Mouse (Mus musculus) MEL (cell line): ENCODE measurements around the gene Mid1. TPM values are rescaled to one million over a fixed set of nuclear protein-coding genes. Genes with fewer than 3 reads are reported as not detected.

Experiments
- DNase-seq: peaks from one replicate; pipeline ENCODE4 v3.0.0; 2011; ENCODE audit warnings: low read depth, low spot score
- H3K27ac ChIP-seq: 2 replicates; pipeline ENCODE4 v1.5.1; 2012; ENCODE audit warnings: low read depth, mild to moderate bottlenecking, control low read depth, low read length, moderate library complexity; ENCODE audit not compliant: control insufficient read depth
- H3K27me3 ChIP-seq, 2 experiments: fragments of 150-350 bp in 1 of 2; sonication (generic) in 1 of 2; 2 replicates each; pipeline ENCODE4 v1.6.1; 2012; ENCODE audit warnings: low read length in 2 of 2, mild to moderate bottlenecking in 2 of 2, improper control_type of control experiment in 1 of 2, moderate library complexity in 1 of 2; ENCODE audit not compliant: insufficient read depth in 2 of 2, control insufficient read depth in 1 of 2
- H3K36me3 ChIP-seq, 2 experiments: 2 replicates each; pipeline ENCODE4 v1.6.1; 2012 to 2014; ENCODE audit warnings: low read length in 2 of 2, improper control_type of control experiment in 1 of 2, inconsistent platforms in 1 of 2, mild to moderate bottlenecking in 1 of 2; ENCODE audit not compliant: insufficient read depth in 2 of 2, control insufficient read depth in 1 of 2
- H3K4me1 ChIP-seq, 2 experiments: fragments of 150-350 bp in 1 of 2; sonication (generic) in 1 of 2; 2 replicates each; pipeline ENCODE4 v1.6.1; 2012; ENCODE audit warnings: low read length in 2 of 2, improper control_type of control experiment in 1 of 2, mild to moderate bottlenecking in 1 of 2; ENCODE audit not compliant: insufficient read depth in 2 of 2, control insufficient read depth in 1 of 2
- H3K4me3 ChIP-seq, 2 experiments: fragments of 150-350 bp in 1 of 2; sonication (generic) in 1 of 2; 2 replicates each; pipeline ENCODE4 v1.5.1; 2012; ENCODE audit warnings: low read depth in 2 of 2, low read length in 2 of 2, mild to moderate bottlenecking in 2 of 2, moderate library complexity in 2 of 2, control low read depth in 1 of 2, improper control_type of control experiment in 1 of 2; ENCODE audit not compliant: control insufficient read depth in 1 of 2, insufficient read depth in 1 of 2
- H3K79me2 ChIP-seq: 2 replicates; pipeline ENCODE4 v1.6.1; 2012; ENCODE audit warnings: mild to moderate bottlenecking, low read length, moderate library complexity; ENCODE audit not compliant: control insufficient read depth, poor library complexity, insufficient read depth
- H3K9ac ChIP-seq: 2 replicates; pipeline ENCODE4 v1.6.1; 2012; ENCODE audit warnings: low read depth, mild to moderate bottlenecking, control low read depth, low read length, moderate library complexity; ENCODE audit not compliant: control insufficient read depth, poor library complexity, severe bottlenecking
- H3K9me3 ChIP-seq: fragments of 150-350 bp; sonication (generic); replicated peaks from 2 replicates; pipeline ENCODE4 v1.6.1; 2012; ENCODE audit warnings: mild to moderate bottlenecking, low read length, improper control_type of control experiment, moderate library complexity; ENCODE audit not compliant: insufficient read depth
- BHLHE40 ChIP-seq: IDR thresholded peaks from 2 replicates; pipeline ENCODE4 v1.6.1; 2012; ENCODE audit warnings: low read depth, mild to moderate bottlenecking, inconsistent platforms, low read length, improper control_type of control experiment, borderline replicate concordance
- CHD2 ChIP-seq: IDR thresholded peaks from 2 replicates; pipeline ENCODE4 v1.6.1; 2011; ENCODE audit warnings: low read length, improper control_type of control experiment
- CTCF ChIP-seq, 3 experiments: IDR thresholded peaks in 2 of 3; conservative IDR thresholded peaks in 1 of 3; 2 replicates each; pipeline ENCODE4 v1.5.1; 2011 to 2012; ENCODE audit warnings: low read length in 3 of 3, low read depth in 2 of 3, mild to moderate bottlenecking in 2 of 3, improper control_type of control experiment in 1 of 3, inconsistent platforms in 1 of 3, mixed read lengths in 1 of 3, moderate library complexity in 1 of 3; ENCODE audit not compliant: control insufficient read depth in 1 of 3, insufficient read depth in 1 of 3, poor library complexity in 1 of 3, severe bottlenecking in 1 of 3
- E2F4 ChIP-seq: IDR thresholded peaks from 2 replicates; pipeline ENCODE4 v1.6.1; 2011; ENCODE audit warnings: low read depth, low read length, improper control_type of control experiment, borderline replicate concordance
- ELF1 ChIP-seq: IDR thresholded peaks from 2 replicates; pipeline ENCODE4 v1.6.1; 2014; ENCODE audit warnings: low read depth, mild to moderate bottlenecking, inconsistent platforms, low read length, improper control_type of control experiment, moderate library complexity
- EP300 ChIP-seq, 2 experiments: IDR thresholded peaks; 2 replicates each; pipeline ENCODE4 v1.6.1; 2011; ENCODE audit warnings: improper control_type of control experiment in 2 of 2, low read length in 2 of 2, low read depth in 1 of 2, mild to moderate bottlenecking in 1 of 2
- ETS1 ChIP-seq: IDR thresholded peaks from 2 replicates; pipeline ENCODE4 v1.6.1; 2012; ENCODE audit warnings: low read depth, mild to moderate bottlenecking, inconsistent platforms, low read length, improper control_type of control experiment, moderate library complexity
- GABPA ChIP-seq: IDR thresholded peaks from 2 replicates; pipeline ENCODE4 v1.6.1; 2012; ENCODE audit warnings: low read depth, mild to moderate bottlenecking, inconsistent platforms, low read length, improper control_type of control experiment, moderate library complexity
- HCFC1 ChIP-seq: IDR thresholded peaks from 2 replicates; pipeline ENCODE4 v1.6.1; 2012; ENCODE audit warnings: low read depth, mild to moderate bottlenecking, inconsistent platforms, low read length, improper control_type of control experiment, moderate library complexity
- JUND ChIP-seq: IDR thresholded peaks from 2 replicates; pipeline ENCODE4 v1.6.1; 2011; ENCODE audit warnings: low read depth, mild to moderate bottlenecking, improper control_type of control experiment, low read length
- KAT2A ChIP-seq: conservative IDR thresholded peaks from 2 replicates; pipeline ENCODE4 v1.6.1; 2012; ENCODE audit warnings: low read depth, low read length, improper control_type of control experiment, inconsistent platforms
- MAX ChIP-seq: IDR thresholded peaks from 2 replicates; pipeline ENCODE4 v1.6.1; 2011; ENCODE audit warnings: low read length, improper control_type of control experiment
- MAZ ChIP-seq: IDR thresholded peaks from 2 replicates; pipeline ENCODE4 v1.6.1; 2012; ENCODE audit warnings: low read depth, mild to moderate bottlenecking, inconsistent platforms, low read length, improper control_type of control experiment
- MEF2A ChIP-seq: IDR thresholded peaks from 2 replicates; pipeline ENCODE4 v1.6.1; 2014; ENCODE audit warnings: low read depth, mild to moderate bottlenecking, inconsistent platforms, low read length, improper control_type of control experiment; ENCODE audit not compliant: poor library complexity, insufficient replicate concordance, severe bottlenecking; ENCODE audit errors: extremely low read depth
- MXI1 ChIP-seq: IDR thresholded peaks from 2 replicates; pipeline ENCODE4 v1.6.1; 2011; ENCODE audit warnings: mild to moderate bottlenecking, low read depth, low read length, improper control_type of control experiment
- MYB ChIP-seq: IDR thresholded peaks from 2 replicates; pipeline ENCODE4 v1.6.1; 2011; ENCODE audit warnings: mild to moderate bottlenecking, low read depth, low read length, improper control_type of control experiment
- NELFE ChIP-seq: IDR thresholded peaks from 2 replicates; pipeline ENCODE4 v1.6.1; 2011; ENCODE audit warnings: low read depth, low read length, improper control_type of control experiment
- POLR2A ChIP-seq, 2 experiments: IDR thresholded peaks; 2 replicates each; pipeline ENCODE4 v1.6.1; 2011 to 2012; ENCODE audit warnings: low read length in 2 of 2, mild to moderate bottlenecking in 2 of 2, control low read depth in 1 of 2, improper control_type of control experiment in 1 of 2, low read depth in 1 of 2, moderate library complexity in 1 of 2; ENCODE audit not compliant: control insufficient read depth in 1 of 2, insufficient read depth in 1 of 2, poor library complexity in 1 of 2
- POLR2AphosphoS2 ChIP-seq: IDR thresholded peaks from 2 replicates; pipeline ENCODE4 v1.6.1; 2011; ENCODE audit warnings: low read length, improper control_type of control experiment
- POLR2AphosphoS5 ChIP-seq: IDR thresholded peaks from 2 replicates; pipeline ENCODE4 v1.6.1; 2012; ENCODE audit warnings: low read depth, borderline replicate concordance, mild to moderate bottlenecking, inconsistent platforms, low read length, moderate library complexity, mixed read lengths
- RAD21 ChIP-seq: IDR thresholded peaks from 2 replicates; pipeline ENCODE4 v1.6.1; 2011; ENCODE audit warnings: mild to moderate bottlenecking, low read depth, low read length, improper control_type of control experiment
- SIN3A ChIP-seq: IDR thresholded peaks from 2 replicates; pipeline ENCODE4 v1.6.1; 2012; ENCODE audit warnings: low read length, improper control_type of control experiment, inconsistent platforms
- SMC3 ChIP-seq: IDR thresholded peaks from 2 replicates; pipeline ENCODE4 v1.6.1; 2011; ENCODE audit warnings: low read depth, low read length, improper control_type of control experiment
- TCF12 ChIP-seq: IDR thresholded peaks from 2 replicates; pipeline ENCODE4 v1.6.1; 2014; ENCODE audit warnings: low read depth, mild to moderate bottlenecking, inconsistent platforms, low read length, improper control_type of control experiment, moderate library complexity
- USF1 ChIP-seq: IDR thresholded peaks from 2 replicates; pipeline ENCODE4 v1.6.1; 2014; ENCODE audit warnings: low read depth, mild to moderate bottlenecking, inconsistent platforms, low read length, improper control_type of control experiment, moderate library complexity
- USF2 ChIP-seq, 2 experiments: IDR thresholded peaks; 2 replicates each; pipeline ENCODE4 v1.6.1; 2011 to 2012; ENCODE audit warnings: improper control_type of control experiment in 2 of 2, low read length in 2 of 2, borderline replicate concordance in 1 of 2, inconsistent platforms in 1 of 2, low read depth in 1 of 2, mild to moderate bottlenecking in 1 of 2; ENCODE audit not compliant: insufficient read depth in 1 of 2
- ZC3H11A ChIP-seq: IDR thresholded peaks from 2 replicates; pipeline ENCODE4 v1.6.1; 2012; ENCODE audit warnings: low read depth, mild to moderate bottlenecking, inconsistent platforms, low read length, improper control_type of control experiment
- ZKSCAN1 ChIP-seq: IDR thresholded peaks from 2 replicates; pipeline ENCODE4 v1.6.1; 2012; ENCODE audit warnings: low read depth, mild to moderate bottlenecking, inconsistent platforms, low read length, improper control_type of control experiment, moderate library complexity
- ZMIZ1 ChIP-seq: IDR thresholded peaks from 2 replicates; pipeline ENCODE4 v1.6.1; 2012; ENCODE audit warnings: low read depth, mild to moderate bottlenecking, inconsistent platforms, low read length, improper control_type of control experiment, moderate library complexity
- ZNF384 ChIP-seq: IDR thresholded peaks from 2 replicates; pipeline ENCODE4 v1.6.1; 2012; ENCODE audit warnings: low read depth, mild to moderate bottlenecking, inconsistent platforms, low read length, improper control_type of control experiment
- polyA plus RNA-seq, 2 experiments: library from polyadenylated mRNA; stranded (reverse) in 1 of 2; unstranded in 1 of 2; fragments of >175 nt in 1 of 2; fragments of >200 nt in 1 of 2; gene quantifications; 2 replicates each; pipeline versions ENCODE4 v1.2.1 to v1.2.4; 2012; ENCODE audit warnings: low replicate concordance in 2 of 2, low read depth in 1 of 2; ENCODE audit not compliant: insufficient read length in 2 of 2, insufficient read depth in 1 of 2, missing spikeins in 1 of 2
- total RNA-seq: library from RNA; depleted of rRNA; stranded (reverse); fragments of 300-350 nt; gene quantifications from 2 replicates; pipeline ENCODE4 v1.2.3, GENCODE M21; 2012

Gene Mid1
- total and polyA plus RNA-seq, 3 experiments = 1.4 to 7.8 TPM; not detected in 1

GRCm38 (mm10) chrX:169800238-169800637, 115.2 kb downstream of the Mid1 start:
- no peak overlapping the region for H3K27ac ChIP-seq
- no peak for DNase-seq
- H3K4me3 ChIP-seq = no peak overlapping the region
- no peaks in the 10 kb centered on the region for H3K36me3 ChIP-seq
- H3K9ac ChIP-seq = no peak overlapping the region
- no peaks in the 10 kb centered on the region for H3K4me1 ChIP-seq
- TF ChIP-seq BHLHE40 = no peak
- TF ChIP-seq SMC3 = no peak
- TF ChIP-seq EP300 (IDR thresholded peaks at IDR 0.05; ENCODE audit: low read depth in 1 of 2, low read length in 2 of 2) = no peak
- TF ChIP-seq HCFC1 = no peak
- TF ChIP-seq GABPA = no peak
- TF ChIP-seq TCF12 = no peak
- no peak for TF ChIP-seq ZC3H11A
- TF ChIP-seq ZKSCAN1 = no peak
- TF ChIP-seq, all 39 proteins: peak for 0
- Histone ChIP-seq H3K9me3 (no peaks in the 10 kb centered on the region), H3K79me2 (no peaks in the 10 kb centered on the region), H3K27me3 (peaks cover 3 to 5% of the 10 kb centered on the region in 2 experiments)

GRCm38 (mm10) chrX:169805791-169806190, 120.8 kb downstream of the Mid1 start:
- Histone ChIP-seq H3K27ac (no peak overlapping the region), H3K9me3 (no peaks in the 10 kb centered on the region)

DNA sequence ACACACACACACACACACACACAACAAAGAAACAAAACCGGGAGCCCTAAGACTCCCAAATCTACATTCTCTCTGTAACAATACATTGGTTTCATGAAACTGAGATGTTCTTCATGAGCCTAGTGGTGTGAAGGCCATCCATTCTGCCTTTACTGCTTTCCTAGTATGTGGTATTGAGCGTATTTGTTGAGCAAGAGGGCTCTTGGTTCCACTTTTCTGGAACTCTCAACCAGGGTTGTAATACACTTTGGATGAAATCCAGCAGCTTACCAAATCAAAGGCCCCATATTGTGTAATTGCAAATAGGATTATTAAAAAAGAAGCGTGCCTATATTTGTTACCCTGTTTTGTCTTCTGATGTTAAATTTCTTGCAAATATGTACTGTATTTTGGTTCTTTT, 122.7 kb downstream of the Mid1 start:
- no peak overlapping the region for H3K27ac ChIP-seq
- no peak for TF ChIP-seq JUND
- TF ChIP-seq POLR2A (IDR thresholded peaks at IDR 0.05; ENCODE audit: control insufficient read depth in 1 of 2, insufficient read depth in 1 of 2, low read depth in 1 of 2, low read length in 2 of 2, poor library complexity in 1 of 2) = no peak
- no peak for TF ChIP-seq MYB
- TF ChIP-seq SIN3A = no peak
- TF ChIP-seq MAX = no peak
- no peak for TF ChIP-seq CTCF (IDR thresholded peaks at IDR 0.05 in 2 of 3, conservative IDR thresholded peaks at IDR 0.05 in 1 of 3; ENCODE audit: control insufficient read depth in 1 of 3, insufficient read depth in 1 of 3, low read depth in 2 of 3, low read length in 3 of 3, poor library complexity in 1 of 3, severe bottlenecking in 1 of 3)
- no peak for TF ChIP-seq ZNF384
- no peak for TF ChIP-seq ZMIZ1
- no peak for TF ChIP-seq CHD2
- TF ChIP-seq BHLHE40 = no peak
- TF ChIP-seq POLR2AphosphoS2 = no peak
- no peak overlapping the region for H3K9ac ChIP-seq
- H3K4me3 ChIP-seq = no peak overlapping the region
- no peaks in the 10 kb centered on the region for H3K4me1 ChIP-seq
- H3K9me3 ChIP-seq = no peaks in the 10 kb centered on the region
- no peak for DNase-seq
- H3K79me2 ChIP-seq = no peaks in the 10 kb centered on the region
- peaks cover 3 to 4% of the 10 kb centered on the region in 2 experiments; a peak in 3 of 4 replicates for H3K27me3 ChIP-seq
- no peaks in the 10 kb centered on the region for H3K36me3 ChIP-seq

More at GRCm38 (mm10) chrX:169805791-169806190, 120.8 kb downstream of the Mid1 start:
- Histone ChIP-seq H3K4me1 (no peaks in the 10 kb centered on the region), H3K9ac (no peak overlapping the region), H3K4me3 (no peak overlapping the region), H3K36me3 (no peaks in the 10 kb centered on the region), H3K79me2 (no peaks in the 10 kb centered on the region), H3K27me3 (peaks cover 2 to 10% of the 10 kb centered on the region in 2 experiments)
- DNase-seq = no peak
- no peak for TF ChIP-seq E2F4
- no peak for TF ChIP-seq MXI1
- no peak for TF ChIP-seq ETS1
- no peak for TF ChIP-seq MYB
- no peak for TF ChIP-seq RAD21
- no peak for TF ChIP-seq MEF2A
- no peak for TF ChIP-seq JUND
- TF ChIP-seq NELFE = no peak
- no peak for TF ChIP-seq USF2 (IDR thresholded peaks at IDR 0.05; ENCODE audit: borderline replicate concordance in 1 of 2, insufficient read depth in 1 of 2, low read depth in 1 of 2, low read length in 2 of 2)
- TF ChIP-seq ZNF384 = no peak
- no peak for TF ChIP-seq POLR2AphosphoS2
- no peak for TF ChIP-seq USF1
- TF ChIP-seq MAZ = no peak
- TF ChIP-seq KAT2A = no peak
- no peak for TF ChIP-seq CHD2
- TF ChIP-seq ELF1 = no peak
- no peak for TF ChIP-seq POLR2AphosphoS5
